Mouse (Mus musculus) intestine, postnatal 0 days (tissue): ENCODE measurements at regions not wholly inside any gene's neighbourhood (a gene's known extent, or its start where the extent isn't known, plus 50 kb on each side); places are given as distances from the start of the nearest gene placed in this dataset.

Experiments used
- ATAC-seq: fragments of 200-750 bp; cut with Nextera tagmentation; 2 replicates; pipeline ENCODE4 v1.8.0; 2017; ENCODE audit warnings: mild to moderate bottlenecking, moderate TSS enrichment, moderate library complexity
- H3K27ac ChIP-seq: fragments of 300-500 bp; sonication (generic); 2 replicates; pipeline ENCODE4 v1.5.1; 2014; ENCODE audit warnings: mild to moderate bottlenecking, low read depth, low read length, moderate library complexity
- H3K27me3 ChIP-seq: fragments of 300-500 bp; sonication (generic); replicated peaks from 2 replicates; pipeline ENCODE4 v1.6.1; 2014; ENCODE audit warnings: low read length, mixed read lengths; ENCODE audit not compliant: control insufficient read depth, insufficient read depth
- H3K36me3 ChIP-seq: fragments of 300-500 bp; sonication (generic); 2 replicates; pipeline ENCODE4 v1.6.1; 2014; ENCODE audit warnings: mild to moderate bottlenecking, moderate library complexity; ENCODE audit not compliant: control insufficient read depth, insufficient read depth
- H3K4me1 ChIP-seq: fragments of 300-500 bp; sonication (generic); replicated peaks from 2 replicates; pipeline ENCODE4 v1.6.1; 2014; ENCODE audit warnings: antibody characterized with exemption, low read length, mixed read lengths; ENCODE audit not compliant: control insufficient read depth, insufficient read depth
- H3K4me2 ChIP-seq: fragments of 300-500 bp; sonication (generic); replicated peaks from 2 replicates; pipeline ENCODE4 v1.6.1; 2014; ENCODE audit warnings: low read depth, mild to moderate bottlenecking, moderate library complexity
- H3K4me3 ChIP-seq: fragments of 300-500 bp; sonication (generic); 2 replicates; pipeline ENCODE4 v1.5.1; 2014; ENCODE audit warnings: low read depth, low read length
- H3K9ac ChIP-seq: fragments of 300-500 bp; sonication (generic); 2 replicates; pipeline ENCODE4 v1.6.1; 2014; ENCODE audit warnings: mild to moderate bottlenecking, low read depth, low read length
- H3K9me3 ChIP-seq: fragments of 300-500 bp; sonication (generic); 2 replicates; pipeline ENCODE4 v1.6.1; 2016; ENCODE audit warnings: mixed run types; ENCODE audit not compliant: control insufficient read depth
- CTCF ChIP-seq: sonication (generic); IDR thresholded peaks from 2 replicates; pipeline ENCODE4 v1.5.1; 2016; ENCODE audit warnings: low read depth, mild to moderate bottlenecking, control low read depth, antibody characterized with exemption, moderate library complexity
- WGBS: fragments of 180-500 bp; shearing (Covaris S2); extraction: QIAGEN DNeasy Blood & Tissue Kit; methylation state at CpG from one replicate; pipeline ENCODE4 v1.1.7; 2014; 5-methylcytosine and 5-hydroxymethylcytosine counted together

- no peak overlapping the region for H3K4me2 ChIP-seq
- no peak overlapping the region for H3K9ac ChIP-seq
- H3K4me1 ChIP-seq = no peaks in the 10 kb centered on the region
- no peaks in the 10 kb centered on the region for H3K36me3 ChIP-seq
- no peak for ATAC-seq
- H3K9me3 ChIP-seq = no peaks in the 10 kb centered on the region
- no peak overlapping the region for H3K27ac ChIP-seq
- H3K27me3 ChIP-seq = no peaks in the 10 kb centered on the region
- WGBS = 90% methylated on average over 5 of the region's 5 CpGs
- TF ChIP-seq CTCF = no peak
- no peak overlapping the region for H3K4me3 ChIP-seq
These were observed 142.9 kb upstream of the 4931429L15Rik start for GRCm38 (mm10) chr9:46462681-46463080.

GRCm38 (mm10) chr9:46457945-46458344 is 138.2 kb upstream of the 4931429L15Rik start:
- H3K4me2 ChIP-seq = no peak overlapping the region
- H3K27ac ChIP-seq = no peak overlapping the region
- H3K27me3 ChIP-seq = no peaks in the 10 kb centered on the region
- H3K4me1 ChIP-seq = no peaks in the 10 kb centered on the region
- no peak overlapping the region for H3K4me3 ChIP-seq
- no peak for ATAC-seq
- 79% methylated on average over 6 of the region's 6 CpGs for WGBS
- H3K9me3 ChIP-seq = no peaks in the 10 kb centered on the region
- no peak for TF ChIP-seq CTCF
- no peaks in the 10 kb centered on the region for H3K36me3 ChIP-seq
- no peak overlapping the region for H3K9ac ChIP-seq

DNA sequence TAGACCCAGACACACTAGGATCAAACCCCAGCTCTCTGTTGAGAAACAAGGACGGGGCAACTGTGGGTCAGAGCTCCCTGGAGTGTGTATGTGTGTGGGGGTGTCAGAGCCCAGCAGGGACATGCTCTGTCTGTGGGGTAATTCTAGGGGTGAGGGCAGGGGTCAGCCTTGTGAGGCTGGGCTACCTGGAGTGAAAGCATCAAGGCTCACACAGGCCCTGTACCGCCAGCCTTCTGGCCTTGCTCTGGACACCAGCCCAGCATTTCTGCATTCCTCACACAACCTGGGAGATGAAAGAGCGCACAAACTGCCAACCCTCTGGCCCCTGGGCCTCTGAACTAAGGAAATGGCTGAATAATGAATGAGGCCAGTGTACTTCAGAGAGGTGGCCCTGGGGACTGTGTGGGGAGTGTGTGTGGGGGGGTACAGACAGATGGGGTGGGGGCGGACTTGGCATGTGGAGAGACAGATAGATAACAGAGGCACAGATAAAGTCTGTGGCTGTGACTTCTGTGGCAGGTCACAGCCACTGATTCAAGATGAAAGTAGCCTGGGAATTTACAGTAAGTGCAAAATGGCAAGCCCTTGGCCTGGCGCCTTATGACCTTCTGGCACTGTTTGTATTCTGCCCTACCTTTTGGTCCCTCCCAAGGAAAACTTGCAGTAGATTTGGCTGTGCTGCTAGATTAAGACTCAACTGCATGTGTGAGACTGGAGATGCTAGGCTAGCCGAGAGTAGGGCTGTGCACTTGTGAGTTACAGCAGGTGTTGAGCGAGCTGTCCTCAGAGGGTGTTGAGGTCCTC is 135.2 kb upstream of the 4931429L15Rik start:
- Histone ChIP-seq H3K4me2 (no peak overlapping the region), H3K9me3 (no peaks in the 10 kb centered on the region), H3K4me1 (no peaks in the 10 kb centered on the region), H3K9ac (no peak overlapping the region), H3K27ac (no peak overlapping the region), H3K27me3 (no peaks in the 10 kb centered on the region), H3K4me3 (no peak overlapping the region), H3K36me3 (no peaks in the 10 kb centered on the region)
- ATAC-seq = no peak
- TF ChIP-seq CTCF = no peak
- whole genome bisulfite sequencing = 63% methylated on average over 7 of the region's 7 CpGs

- peak overlapping the region; percentile 32 for H3K4me2 ChIP-seq
- no peak for TF ChIP-seq CTCF
- H3K27me3 ChIP-seq = peaks cover 35% of the 10 kb centered on the region
- 4% methylated on average over 51 of the region's 53 CpGs for WGBS
- ATAC-seq = no peak
- H3K36me3 ChIP-seq = no peaks in the 10 kb centered on the region
- no peak overlapping the region for H3K9ac ChIP-seq
- H3K9me3 ChIP-seq = no peaks in the 10 kb centered on the region
- H3K27ac ChIP-seq = no peak overlapping the region
- peak overlapping the region; percentile 16; the same call in 1 of the 2 replicates for H3K4me3 ChIP-seq
- no peaks in the 10 kb centered on the region for H3K4me1 ChIP-seq
These were observed 123.7 kb upstream of the 4931429L15Rik start for GRCm38 (mm10) chr9:46443191-46444095.

- ATAC-seq = no peak
- no peak overlapping the region for H3K9ac ChIP-seq
- 12% methylated on average over 19 of the region's 19 CpGs for WGBS
These were observed 123.0 kb upstream of the 4931429L15Rik start for GRCm38 (mm10) chr9:46442739-46443181.

GRCm38 (mm10) chr9:46440226-46440625 is 120.4 kb upstream of the 4931429L15Rik start:
- Histone ChIP-seq H3K36me3 (no peaks in the 10 kb centered on the region), H3K27me3 (peaks cover 34% of the 10 kb centered on the region), H3K4me3 (no peak overlapping the region), H3K9me3 (no peaks in the 10 kb centered on the region), H3K9ac (no peak overlapping the region), H3K4me2 (no peak overlapping the region), H3K27ac (no peak overlapping the region), H3K4me1 (no peaks in the 10 kb centered on the region)
- WGBS = 73% methylated on average over 5 of the region's 5 CpGs
- TF ChIP-seq CTCF = no peak
- no peak for ATAC-seq

More at GRCm38 (mm10) chr9:46442739-46443181, 123.0 kb upstream of the 4931429L15Rik start:
- Histone ChIP-seq H3K36me3 (no peaks in the 10 kb centered on the region), H3K27me3 (peaks cover 35% of the 10 kb centered on the region), H3K27ac (no peak overlapping the region), H3K9me3 (no peaks in the 10 kb centered on the region), H3K4me1 (no peaks in the 10 kb centered on the region), H3K4me3 (peak overlapping the region; percentile 16; the same call in 1 of the 2 replicates), H3K4me2 (peak overlapping the region; percentile 32)
- TF ChIP-seq CTCF = peak; percentile 23; the same call in 1 of the 2 replicates
